30 mouse cellular contexts compared by ENCODE assay signal in the genomic region with DNA sequence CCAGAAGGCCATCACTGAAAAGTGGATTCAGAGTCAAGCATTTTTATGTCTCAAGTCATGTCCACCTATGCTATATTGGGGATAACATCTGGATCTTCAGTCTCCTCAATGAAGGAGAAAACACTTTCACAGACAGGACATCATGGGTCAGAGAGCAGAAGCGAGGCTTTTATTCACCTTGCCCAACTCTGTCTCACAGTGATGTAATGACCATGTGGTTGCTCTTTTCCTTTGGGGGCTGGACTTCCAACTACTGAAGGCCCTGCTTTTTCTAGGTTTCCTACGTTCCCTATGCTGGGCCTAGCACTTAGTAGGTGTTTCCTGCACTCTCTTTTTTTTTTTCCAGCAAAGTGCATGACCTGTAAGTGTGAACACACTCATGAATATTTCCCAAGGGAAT.
"Had no signal": no experiment of that assay in that cellular context is flagged by ENCODE, and none has a peak within 500 bp of the region (broad histone marks: within the 10 kb centered on the region; RNA-seq: fewer than 3 reads in every experiment).

No protein-coding gene starts in this region.

- H3K4me1 ChIP-seq: limb, embryonic 12.5 days; limb, embryonic 13.5 days; limb, embryonic 15.5 days; liver, embryonic 12.5 days; liver, embryonic 13.5 days; liver, embryonic 15.5 days; lung, embryonic 15.5 days; midbrain, embryonic 12.5 days; midbrain, embryonic 13.5 days; midbrain, embryonic 15.5 days; neural tube, embryonic 12.5 days had no signal

- DNase-seq: left cerebral cortex, postnatal 4 days; liver; liver, embryonic 13.5 days; liver, postnatal 0 days; lung, adult 18-20 months; lung, adult 2 months; lung, embryonic 14.5 days; lung, postnatal 10 days; lung, postnatal 14 days; lung, postnatal 36 days; lung, postnatal 4 days; midbrain, embryonic 14.5 days had no signal

- ATAC-seq: liver, embryonic 12.5 days; liver, postnatal 0 days; lung, postnatal 0 days; midbrain, embryonic 13.5 days; midbrain, embryonic 15.5 days; midbrain, embryonic 16.5 days had no signal

- H3K27me3 ChIP-seq: limb, embryonic 12.5 days; limb, embryonic 13.5 days; limb, embryonic 15.5 days; liver, embryonic 12.5 days; liver, embryonic 13.5 days; liver, embryonic 15.5 days; lung, embryonic 15.5 days; megakaryocyte, embryonic 14.5 days; midbrain, embryonic 12.5 days; midbrain, embryonic 13.5 days; midbrain, embryonic 15.5 days; neural tube, embryonic 12.5 days had no signal

- H3K27ac ChIP-seq: limb, embryonic 10.5 days; limb, embryonic 12.5 days; limb, embryonic 13.5 days; limb, embryonic 15.5 days; liver, embryonic 12.5 days; liver, embryonic 13.5 days; liver, embryonic 14.5 days; liver, embryonic 15.5 days; lung, embryonic 15.5 days; macrophage; midbrain, embryonic 10.5 days; midbrain, embryonic 12.5 days; midbrain, embryonic 13.5 days; midbrain, embryonic 15.5 days; neural tube, embryonic 12.5 days had no signal

- H3K4me3 ChIP-seq: limb, embryonic 10.5 days; limb, embryonic 12.5 days; limb, embryonic 13.5 days; limb, embryonic 15.5 days; liver, embryonic 12.5 days; liver, embryonic 13.5 days; liver, embryonic 15.5 days; lung, embryonic 15.5 days; megakaryocyte, embryonic 14.5 days; midbrain, embryonic 10.5 days; midbrain, embryonic 12.5 days; midbrain, embryonic 13.5 days; midbrain, embryonic 15.5 days; myocyte; neural tube, embryonic 12.5 days had no signal
